Mouse (Mus musculus) G1E (cell line): ENCODE data around the gene Zfp637. TPM values are rescaled to one million over a fixed set of nuclear protein-coding genes. Genes with fewer than 3 reads are reported as not detected.

ENCODE experiments used
- ATAC-seq: 2 replicates; pipeline ENCODE4 v1.8.0; 2016; ENCODE audit warnings: mild to moderate bottlenecking; ENCODE audit not compliant: insufficient number of reproducible peaks, poor library complexity, low FRiP score, severe bottlenecking; ENCODE audit errors: extremely low read depth
- DNase-seq: peaks from one replicate; pipeline ENCODE4 v3.0.0; 2012; ENCODE audit warnings: low spot score
- H3K27me3 ChIP-seq: 2 replicates; pipeline ENCODE4 v1.6.1; 2012; ENCODE audit warnings: mild to moderate bottlenecking, low read length, inconsistent platforms; ENCODE audit not compliant: insufficient read depth
- H3K36me3 ChIP-seq: replicated peaks from 2 replicates; pipeline ENCODE3; 2012; ENCODE audit warnings: mild to moderate bottlenecking, inconsistent platforms
- H3K4me1 ChIP-seq: 2 replicates; pipeline ENCODE4 v1.6.1; 2012; ENCODE audit warnings: low read depth, low read length, inconsistent platforms, mixed read lengths; ENCODE audit not compliant: insufficient read depth
- H3K4me3 ChIP-seq: 2 replicates; pipeline ENCODE4 v1.5.1; 2012; ENCODE audit warnings: low read depth, mild to moderate bottlenecking, inconsistent platforms, low read length, moderate library complexity, mixed read lengths
- H3K9me3 ChIP-seq: replicated peaks from 2 replicates; pipeline ENCODE4 v1.6.1; 2012; ENCODE audit warnings: inconsistent platforms
- CTCF ChIP-seq: IDR thresholded peaks from 2 replicates; pipeline ENCODE4 v1.5.1; 2012; ENCODE audit warnings: low read depth, low read length, inconsistent platforms, mixed read lengths
- GATA1 ChIP-seq: IDR thresholded peaks from 2 replicates; pipeline ENCODE4 v1.6.1; 2012; ENCODE audit warnings: borderline replicate concordance, low read length, inconsistent platforms, mixed read lengths
- GATA2 ChIP-seq: IDR thresholded peaks from 2 replicates; pipeline ENCODE4 v1.6.1; 2012; ENCODE audit warnings: low read depth, low read length, inconsistent platforms, borderline replicate concordance
- POLR2AphosphoS5 ChIP-seq: IDR thresholded peaks from 2 replicates; pipeline ENCODE4 v1.6.1; 2012; ENCODE audit warnings: low read depth, low read length, inconsistent platforms; ENCODE audit not compliant: insufficient replicate concordance
- TAL1 ChIP-seq: conservative IDR thresholded peaks from 2 replicates; pipeline ENCODE4 v1.6.1; 2012; ENCODE audit warnings: low read depth, low read length, inconsistent platforms, mixed read lengths
- polyA plus RNA-seq: library from polyadenylated mRNA; stranded (reverse); fragments of >175 nt; gene quantifications from 2 replicates; pipeline ENCODE4 v1.2.3, GENCODE M21; 2012
- total RNA-seq, 2 experiments: library from RNA; stranded (forward) in 1 of 2; stranded (reverse) in 1 of 2; fragments of 200-1000 nt in 1 of 2; fragments of >200 nt in 1 of 2; fragmentation: Nextera tagmentation in 1 of 2; gene quantifications; 2 replicates each; pipeline ENCODE4 v1.2.3; 2014 to 2017

The Zfp637 gene
- total and polyA plus RNA-seq, 3 experiments: 19.4 to 46.6 (median 35.7) TPM

- Histone ChIP-seq H3K4me1 (peaks cover 48% of the 10 kb centered on the region), H3K36me3 (no peaks in the 10 kb centered on the region), H3K9me3 (no peaks in the 10 kb centered on the region), H3K4me3 (no peak overlapping the region), H3K27me3 (no peaks in the 10 kb centered on the region)
- DNase-seq (no peak), ATAC-seq (no peak)
- TF ChIP-seq TAL1 (no peak), CTCF (no peak), GATA1 (no peak), GATA2 (no peak), POLR2AphosphoS5 (no peak)
Observed at GRCm38 (mm10) chr6:117893435-117893834, 52.5 kb downstream of the Zfp637 start.

Other genes with a start within 250 kb of the Zfp637 start
- 23.9 and 30.3 TPM in 2 replicates for gene Zfp239, start 20.9 kb downstream of the Zfp637 start, total RNA-seq (2014; fragmentation: Nextera tagmentation)
- gene Zfp239, start 20.9 kb downstream of the Zfp637 start, total RNA-seq (2017): 17.8 and 19.9 TPM in 2 replicates
- 3.5 and 6.4 TPM in 2 replicates for gene Zfp239, start 20.9 kb downstream of the Zfp637 start, polyA plus RNA-seq
- 483 and 552 TPM in 2 replicates for gene Hnrnpf, start 59.1 kb downstream of the Zfp637 start, total RNA-seq (2014; fragmentation: Nextera tagmentation)
- 1,860 and 1,876 TPM in 2 replicates for gene Hnrnpf, start 59.1 kb downstream of the Zfp637 start, total RNA-seq (2017)
- 171 and 204 TPM in 2 replicates for gene Hnrnpf, start 59.1 kb downstream of the Zfp637 start, polyA plus RNA-seq
- gene Fxyd4, start 96.5 kb downstream of the Zfp637 start, total RNA-seq (2014; fragmentation: Nextera tagmentation): not detected in 2 replicates
- 0.46 TPM in 1 of 2 replicates, not detected in the other for gene Fxyd4, start 96.5 kb downstream of the Zfp637 start, total RNA-seq (2017)
- not detected in 2 replicates for gene Fxyd4, start 96.5 kb downstream of the Zfp637 start, polyA plus RNA-seq
- gene Rasgef1a, start 170.3 kb downstream of the Zfp637 start, total RNA-seq (2014; fragmentation: Nextera tagmentation): not detected in 2 replicates
- 0.05 TPM in 1 of 2 replicates, not detected in the other for gene Rasgef1a, start 170.3 kb downstream of the Zfp637 start, total RNA-seq (2017)
- gene Rasgef1a, start 170.3 kb downstream of the Zfp637 start, polyA plus RNA-seq: not detected in 2 replicates